Mouse (Mus musculus): ENCODE results near the gene Slc12a6.

Gene Slc12a6

DNA sequence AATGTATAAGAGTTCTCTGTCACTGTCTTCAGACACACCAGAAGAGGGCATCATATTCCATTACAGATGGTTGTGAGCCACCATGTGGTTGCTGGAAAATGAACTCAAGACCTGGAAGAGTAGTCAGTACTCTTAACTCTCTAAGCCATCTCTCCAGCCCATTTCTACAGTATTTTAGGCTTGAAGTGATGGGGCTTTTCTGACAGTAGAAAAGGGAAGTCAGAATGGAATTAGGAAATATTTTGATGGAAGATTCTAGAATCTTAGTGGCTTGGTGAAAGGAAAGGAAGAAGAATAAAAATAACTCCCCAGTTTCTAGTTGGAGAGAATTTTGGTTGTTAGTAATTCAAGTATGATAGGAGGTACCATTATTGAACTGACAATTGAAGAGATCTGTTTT is 128.3 kb downstream of the Slc12a6 start:
- DNase-seq = no peak

DNA sequence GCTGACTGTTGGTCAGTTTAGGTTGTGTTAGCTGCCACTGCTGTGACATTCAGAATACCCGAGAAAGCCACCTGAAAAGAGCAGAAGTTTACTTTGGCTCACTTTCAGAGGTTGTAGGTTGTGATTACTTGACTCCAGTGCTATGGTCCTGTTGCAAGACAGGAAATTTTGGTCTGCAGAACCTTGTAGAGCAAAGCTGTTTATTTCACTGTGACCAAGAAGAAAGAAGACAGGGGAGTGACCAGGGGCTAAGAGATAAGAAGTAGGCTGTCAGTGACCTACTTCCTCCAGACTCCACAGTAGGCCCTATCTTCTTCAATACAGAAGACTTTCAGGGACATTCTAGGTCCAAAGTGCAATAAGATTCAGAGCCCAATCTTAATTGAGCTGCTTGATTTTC is 131.0 kb downstream of the Slc12a6 start:
- no peak for DNase-seq

GRCm38 (mm10) chr2:112407030-112407429 is 141.4 kb downstream of the Slc12a6 start:
- DNase-seq = no peak

Data from right cerebral cortex, postnatal 25 days (tissue).